Mouse (Mus musculus) CH12F3 (cell line): ENCODE results near the gene Ccdc65.

ENCODE experiments used
- in situ Hi-C: fragments of 300-500 bp; cut with MboI; formaldehyde crosslinking; loops from 2 replicates; pipeline ENCODE4 v1.14.3; 2020; ENCODE audit warnings: low sequenced_read_pairs

Ccdc65 gene

DNA sequence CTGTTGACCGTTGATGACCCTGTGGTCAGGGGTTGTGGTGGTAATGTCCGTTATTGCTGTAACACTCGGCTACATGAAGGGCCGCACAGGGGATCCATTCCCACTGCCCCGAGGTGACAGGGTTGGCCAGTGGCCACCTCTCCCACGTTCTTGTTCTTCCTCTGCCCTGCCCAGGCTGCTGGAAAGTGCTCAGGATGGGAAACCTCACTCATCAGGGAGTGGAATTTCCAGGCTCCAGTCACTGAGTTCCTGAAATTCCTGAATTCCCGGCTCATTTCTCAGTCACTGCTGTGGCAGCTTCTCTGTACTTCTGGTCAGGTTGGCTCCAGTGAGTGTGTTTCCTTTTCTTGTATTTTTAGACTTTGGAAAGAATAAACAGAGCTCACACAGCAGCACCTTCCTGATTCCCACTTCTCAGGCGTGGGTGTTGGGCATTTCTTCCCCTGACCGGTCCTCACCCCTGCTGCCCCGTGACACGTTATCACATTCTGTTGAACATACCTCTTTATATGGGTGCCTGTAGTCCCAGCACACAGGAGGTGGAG is 15.8 kb upstream of the Ccdc65 start:
- in situ Hi-C loops: no loop called here

DNA sequence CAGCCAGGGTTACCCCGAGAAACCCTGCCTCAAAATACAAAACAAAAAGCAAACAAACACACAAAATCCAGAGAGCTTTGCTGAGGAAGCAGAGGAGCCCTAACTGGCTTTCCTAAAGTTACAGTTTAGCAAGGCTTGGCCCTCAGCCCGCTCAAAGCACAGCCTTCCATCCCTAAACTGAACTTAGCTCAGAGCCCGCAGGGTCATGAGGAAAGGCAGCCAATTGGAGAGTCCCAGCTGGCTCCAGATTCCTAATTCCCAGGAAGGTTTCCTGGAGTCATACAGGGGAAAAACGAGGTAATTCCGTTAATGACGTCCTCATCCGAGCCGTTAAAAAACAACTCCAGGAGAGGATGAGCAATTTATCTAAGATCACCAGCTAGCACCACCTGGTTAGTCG is 12.3 kb upstream of the Ccdc65 start:
- in situ Hi-C loops: no loop called here

- in situ Hi-C loops: no loop called here
Measured at GRCm38 (mm10) chr15:98696216-98696615, 11.8 kb upstream of the Ccdc65 start.

GRCm38 (mm10) chr15:98699190-98700105 is 8.6 kb upstream of the Ccdc65 start:
- in situ Hi-C loops: no loop called here

- in situ Hi-C loops: no loop called here
Measured at GRCm38 (mm10) chr15:98704312-98704711, 3.7 kb upstream of the Ccdc65 start.

DNA sequence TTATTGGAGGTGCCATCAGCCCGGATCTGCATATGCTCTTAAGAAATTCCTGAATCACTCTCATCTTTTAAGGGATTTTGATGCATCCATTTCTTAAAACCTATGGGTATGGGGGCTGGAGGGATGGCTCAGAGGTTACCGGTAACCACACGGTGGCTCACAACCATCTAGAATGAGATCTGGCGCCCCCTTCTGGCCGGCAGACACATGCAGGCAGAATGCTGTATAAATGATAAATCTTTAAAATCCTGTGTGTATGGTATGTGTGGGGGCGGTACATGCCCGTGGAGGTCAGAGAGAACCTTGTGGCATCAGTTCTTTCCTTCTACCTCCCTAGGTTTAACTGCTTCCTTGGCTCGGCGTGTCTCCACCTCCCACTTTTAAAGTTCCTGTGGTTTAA is 2.4 kb downstream of the Ccdc65 start:
- in situ Hi-C loops: no loop called here

DNA sequence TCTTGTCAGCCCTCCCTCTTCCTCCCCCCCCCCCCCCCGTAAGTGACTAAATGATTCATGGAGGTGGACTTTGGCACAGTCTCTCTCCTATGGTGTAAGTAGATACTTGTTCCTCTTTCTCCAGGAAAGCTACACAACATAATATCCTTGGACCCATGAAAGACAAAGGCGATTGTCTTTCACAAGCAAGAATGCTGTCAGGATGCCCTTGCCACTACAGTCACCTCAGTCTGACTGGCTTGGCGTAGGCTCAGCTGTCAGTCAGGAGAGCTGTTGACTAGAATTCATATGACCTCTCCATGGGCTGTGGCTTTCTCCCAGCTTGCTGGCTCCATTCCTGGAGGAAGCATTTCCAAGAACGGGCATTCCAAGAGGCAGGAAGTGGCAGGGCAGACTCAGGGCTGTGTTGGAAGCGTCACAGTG is 6.2 kb downstream of the Ccdc65 start:
- in situ Hi-C loops: no loop called here

- in situ Hi-C loops: no loop called here
Measured at GRCm38 (mm10) chr15:98717301-98717700, 9.3 kb downstream of the Ccdc65 start.

DNA sequence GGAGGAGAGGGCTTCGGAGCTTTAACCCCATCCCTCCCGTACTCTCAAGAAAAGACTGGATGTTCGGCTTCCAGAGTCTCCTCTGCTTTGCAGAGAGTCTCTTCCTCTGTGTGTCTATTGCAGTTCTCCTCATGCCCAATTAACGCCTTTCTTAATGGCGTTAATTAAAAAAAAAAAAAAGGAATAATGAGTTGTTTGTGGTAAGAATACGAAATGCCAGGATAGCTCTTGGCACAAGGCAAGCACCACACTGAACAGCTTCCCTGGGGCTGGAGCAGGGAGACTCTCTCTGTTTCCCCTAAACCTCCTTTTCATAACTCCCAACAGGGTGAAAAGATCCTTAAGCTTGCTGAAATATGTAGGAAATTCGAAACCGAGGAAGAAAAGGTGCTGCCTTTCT is 14.2 kb downstream of the Ccdc65 start:
- in situ Hi-C loops: no loop called here

GRCm38 (mm10) chr15:98722854-98723253 is 14.8 kb downstream of the Ccdc65 start:
- in situ Hi-C loops: no loop called here

DNA sequence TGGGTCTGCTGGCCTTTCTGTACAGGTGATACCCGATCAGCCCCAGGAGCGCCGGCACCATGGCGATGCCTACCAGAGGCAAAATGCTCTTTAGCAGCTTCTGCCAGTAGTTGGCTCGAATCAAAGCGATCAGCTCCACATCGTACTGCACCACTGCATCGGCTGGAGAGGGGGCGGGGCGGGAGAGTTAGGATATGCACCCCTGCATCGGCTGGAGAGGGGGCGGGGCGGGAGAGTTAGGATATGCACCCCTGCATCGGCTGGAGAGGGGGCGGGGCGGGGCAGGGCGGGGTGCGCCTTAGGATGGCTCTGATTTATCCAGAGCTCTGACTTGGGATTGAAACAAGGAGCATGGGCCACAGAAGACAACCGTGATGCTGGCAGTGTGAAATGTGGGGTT is 16.4 kb downstream of the Ccdc65 start:
- in situ Hi-C loops: no loop called here

DNA sequence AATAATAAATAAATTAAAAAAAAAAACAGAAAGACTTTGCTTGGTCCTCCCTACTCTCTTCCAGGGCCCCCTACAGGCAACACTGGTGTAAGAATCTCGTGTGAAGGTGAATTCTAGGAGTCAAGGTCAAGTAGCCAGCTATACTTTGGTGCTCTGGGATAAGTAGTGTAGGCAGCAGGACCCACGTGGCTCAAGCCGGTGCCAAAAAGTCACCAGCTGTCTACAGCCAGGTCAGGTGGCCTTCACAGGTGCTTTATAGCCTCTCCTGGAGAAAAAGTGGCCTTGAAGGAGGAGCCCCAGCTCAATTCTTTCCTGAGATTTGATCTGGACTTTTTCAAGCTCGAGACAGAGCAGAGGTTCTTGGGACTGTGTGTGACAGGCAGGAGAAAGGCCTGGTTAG is 18.1 kb downstream of the Ccdc65 start:
- in situ Hi-C loops: no loop called here

DNA sequence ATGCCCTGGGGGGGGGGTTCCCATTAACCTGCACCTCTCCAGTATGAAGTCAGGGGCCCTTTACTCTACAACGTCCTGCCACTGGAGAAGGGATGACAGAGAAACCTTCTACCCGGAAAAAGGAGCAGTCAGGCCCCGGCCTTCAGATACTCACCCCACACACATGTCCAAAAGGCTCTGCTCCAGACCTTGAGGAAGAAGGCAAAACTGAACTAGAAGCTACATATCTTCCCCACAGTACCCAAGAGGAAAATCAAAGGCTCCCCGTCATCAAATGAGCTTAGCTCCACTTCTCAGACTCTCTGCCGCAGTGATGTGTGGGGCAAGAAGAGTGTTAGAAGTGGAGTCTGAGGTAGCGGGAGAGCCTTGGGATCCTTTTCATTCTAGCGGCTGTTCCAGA is 18.7 kb downstream of the Ccdc65 start:
- in situ Hi-C loops: no loop called here

DNA sequence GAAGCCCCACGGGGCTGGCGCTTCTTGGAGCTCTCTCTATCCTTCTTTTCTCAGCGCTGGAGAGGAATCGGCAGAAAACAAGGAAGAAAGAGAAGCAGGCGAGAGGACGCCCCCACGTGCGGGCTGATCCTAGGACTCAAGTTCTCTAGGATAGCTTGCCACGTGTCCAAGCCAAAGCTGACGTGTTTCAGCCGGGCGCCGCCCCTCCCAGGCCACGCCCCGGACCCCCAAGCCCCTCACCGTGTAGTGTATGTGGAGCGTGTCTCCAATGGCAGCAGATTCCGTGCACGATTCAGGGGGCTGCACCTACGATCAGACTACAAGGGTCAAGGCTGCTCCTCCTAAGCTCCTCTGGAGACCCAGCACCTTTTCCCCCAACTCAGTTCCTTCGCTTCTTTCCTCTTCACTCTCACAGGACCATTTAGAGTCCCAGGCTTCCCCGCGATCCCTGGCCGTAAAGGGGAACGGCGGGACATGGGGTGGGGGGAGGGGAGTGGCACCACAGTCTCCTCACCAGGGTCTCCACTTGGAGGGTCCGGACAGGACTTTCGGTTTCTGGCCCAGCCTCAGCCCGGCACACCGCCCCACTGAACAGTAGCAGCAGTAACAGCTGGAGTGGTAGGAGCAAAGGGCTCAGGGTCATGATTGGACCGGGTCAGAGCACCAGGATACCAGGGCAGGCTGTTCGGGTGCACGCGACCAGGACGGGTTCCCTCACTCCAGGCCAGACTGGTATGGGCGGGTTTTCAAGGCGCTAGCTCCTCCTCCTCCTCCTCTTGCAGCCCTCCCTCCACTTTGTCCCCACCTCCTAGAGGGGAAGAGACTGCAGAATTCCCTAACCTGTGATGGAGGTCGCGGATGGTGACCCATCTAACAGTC is 19.7 kb downstream of the Ccdc65 start, which contains the start of gene Fkbp11:
Gene Fkbp11, minus strand, starts transcription at position 756 of the 879 bp plus-strand sequence.
- in situ Hi-C loops: no loop called here

DNA sequence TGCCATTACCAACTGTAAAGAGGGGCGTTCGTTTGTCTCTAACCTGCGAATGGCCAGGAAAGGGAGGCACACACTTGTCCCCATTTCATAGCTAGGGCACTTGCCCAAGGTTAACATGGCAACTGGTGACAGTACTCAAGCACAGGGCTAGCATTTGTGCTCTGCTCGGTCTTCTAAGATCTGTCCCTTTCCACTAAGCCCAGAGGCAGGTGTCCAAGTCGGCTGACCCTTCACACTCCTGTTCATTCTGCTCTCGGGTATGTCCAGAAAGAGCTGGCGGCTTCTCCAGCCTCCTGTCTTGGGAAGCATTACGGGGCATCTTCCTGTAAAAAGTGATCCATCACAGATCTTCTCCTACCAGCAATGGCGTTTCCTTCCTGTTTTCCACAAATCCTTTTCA is 20.4 kb downstream of the Ccdc65 start:
- in situ Hi-C loops: no loop called here

- in situ Hi-C loops: no loop called here
Measured at GRCm38 (mm10) chr15:98729791-98730545, 22.0 kb downstream of the Ccdc65 start.

DNA sequence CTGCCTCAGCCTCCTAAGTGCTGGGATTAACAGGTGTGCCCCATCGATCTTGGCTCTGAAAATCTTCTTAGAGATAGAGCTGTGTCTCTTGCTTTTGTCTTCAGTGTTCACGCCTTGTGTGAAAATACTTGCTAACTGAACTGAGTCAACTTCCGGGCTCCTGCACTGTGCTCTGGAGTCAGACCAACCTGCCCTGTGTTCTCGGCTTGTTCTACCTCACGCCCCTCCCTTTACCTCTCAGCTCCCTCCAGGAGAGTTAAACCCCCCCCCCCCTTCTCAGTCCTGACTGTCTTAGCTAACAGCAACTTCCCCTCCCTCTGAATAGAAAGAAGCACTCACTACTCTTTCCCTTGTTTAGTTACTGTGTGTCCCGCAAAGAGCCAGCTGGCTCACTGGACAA is 22.8 kb downstream of the Ccdc65 start:
- in situ Hi-C loops: no loop called here

GRCm38 (mm10) chr15:98732006-98732531 is 24.1 kb downstream of the Ccdc65 start:
- in situ Hi-C loops: no loop called here

- in situ Hi-C loops: no loop called here
Measured at GRCm38 (mm10) chr15:98733370-98733769, 25.4 kb downstream of the Ccdc65 start.

- in situ Hi-C loops: no loop called here
Measured at GRCm38 (mm10) chr15:98733976-98734566, 26.1 kb downstream of the Ccdc65 start.
